Mouse (Mus musculus): ENCODE results near the gene Cbln4. TPM values are rescaled to one million over a fixed set of nuclear protein-coding genes. Genes with fewer than 3 reads are reported as not detected.

Cbln4 gene
- polyA plus RNA-seq, 2 experiments from 2014 or later = not detected

Other genes with a start within 250 kb of the Cbln4 start
- gene Mc3r, start 205.0 kb upstream of the Cbln4 start, polyA plus RNA-seq (2017; shearing (Covaris generic)) = not detected